Mouse (Mus musculus) ES-Bruce4 (cell line): Measurements from ENCODE around the gene Ralgps1. TPM values are rescaled to one million over a fixed set of nuclear protein-coding genes. Genes with fewer than 3 reads are reported as not detected.

ENCODE experiments used
- H3K27ac ChIP-seq: 2 replicates; pipeline ENCODE4 v1.5.1; 2012; ENCODE audit warnings: low read length, inconsistent platforms; ENCODE audit not compliant: insufficient read depth
- H3K27me3 ChIP-seq: 2 replicates; pipeline ENCODE4 v1.6.1; 2012; ENCODE audit warnings: mild to moderate bottlenecking, low read length, inconsistent platforms; ENCODE audit not compliant: control insufficient read depth, poor library complexity, insufficient read depth, severe bottlenecking
- H3K36me3 ChIP-seq: 2 replicates; pipeline ENCODE4 v1.6.1; 2012; ENCODE audit warnings: inconsistent platforms, mild to moderate bottlenecking, low read length, moderate library complexity; ENCODE audit not compliant: control insufficient read depth, poor library complexity, insufficient read depth, severe bottlenecking
- H3K4me1 ChIP-seq: one replicate; pipeline ENCODE4 v1.8.1; 2011; ENCODE audit warnings: low read length; ENCODE audit not compliant: control insufficient read depth, insufficient read depth
- H3K4me3 ChIP-seq: 2 replicates; pipeline ENCODE4 v1.5.1; 2011; ENCODE audit warnings: low read depth, mild to moderate bottlenecking, low read length
- H3K9ac ChIP-seq: 2 replicates; pipeline ENCODE4 v1.6.1; 2012; ENCODE audit warnings: low read depth, mild to moderate bottlenecking, inconsistent platforms; ENCODE audit not compliant: poor library complexity, severe bottlenecking
- H3K9me3 ChIP-seq: replicated peaks from 2 replicates; pipeline ENCODE4 v1.6.1; 2012; ENCODE audit warnings: mild to moderate bottlenecking, low read length, inconsistent platforms; ENCODE audit not compliant: control insufficient read depth, poor library complexity, insufficient read depth, severe bottlenecking
- CTCF ChIP-seq: IDR thresholded peaks from one replicate; pipeline ENCODE4 v1.8.1; 2011; ENCODE audit warnings: low read depth, low read length
- EP300 ChIP-seq: IDR thresholded peaks from 2 replicates; pipeline ENCODE4 v1.6.1; 2011; ENCODE audit warnings: low read depth, low read length; ENCODE audit not compliant: insufficient read depth
- POLR2A ChIP-seq: IDR thresholded peaks from one replicate; pipeline ENCODE4 v1.8.1; 2011; ENCODE audit warnings: low read length; ENCODE audit not compliant: insufficient read depth
- polyA plus RNA-seq: library from polyadenylated mRNA; stranded (reverse); fragments of >200 nt; gene quantifications from 2 replicates; pipeline ENCODE4 v1.2.4, GENCODE M21; 2011; ENCODE audit warnings: low read depth; ENCODE audit not compliant: missing spikeins, insufficient read depth, insufficient read length

The Ralgps1 gene
- polyA plus RNA-seq, 1 experiment = 17.0 TPM

- TF ChIP-seq EP300 (no peak), CTCF (no peak), POLR2A (no peak)
Observed at GRCm38 (mm10) chr2:33225921-33226320, 145.4 kb downstream of the Ralgps1 start.

GRCm38 (mm10) chr2:33223656-33224358 lies 147.5 kb downstream of the Ralgps1 start:
- Histone ChIP-seq H3K4me1 (no peaks in the 10 kb centered on the region), H3K9me3 (no peaks in the 10 kb centered on the region), H3K36me3 (no peaks in the 10 kb centered on the region), H3K27me3 (no peaks in the 10 kb centered on the region), H3K27ac (no peak overlapping the region), H3K4me3 (no peak overlapping the region), H3K9ac (no peak overlapping the region)
- TF ChIP-seq EP300 = no peak
- no peak for TF ChIP-seq CTCF
- TF ChIP-seq POLR2A = no peak

More at GRCm38 (mm10) chr2:33225921-33226320, 145.4 kb downstream of the Ralgps1 start:
- H3K36me3 ChIP-seq = no peaks in the 10 kb centered on the region
- no peaks in the 10 kb centered on the region for H3K4me1 ChIP-seq
- no peaks in the 10 kb centered on the region for H3K9me3 ChIP-seq
- no peaks in the 10 kb centered on the region for H3K27me3 ChIP-seq
- H3K27ac ChIP-seq = no peak overlapping the region
- H3K9ac ChIP-seq = no peak overlapping the region
- no peak overlapping the region for H3K4me3 ChIP-seq

GRCm38 (mm10) chr2:33222480-33222879 lies 148.8 kb downstream of the Ralgps1 start:
- Histone ChIP-seq H3K4me3 (no peak overlapping the region), H3K36me3 (no peaks in the 10 kb centered on the region), H3K27me3 (no peaks in the 10 kb centered on the region), H3K9ac (no peak overlapping the region), H3K9me3 (no peaks in the 10 kb centered on the region), H3K27ac (no peak overlapping the region), H3K4me1 (no peaks in the 10 kb centered on the region)
- TF ChIP-seq CTCF (no peak), EP300 (no peak), POLR2A (no peak)

- no peak overlapping the region for H3K27ac ChIP-seq
- no peaks in the 10 kb centered on the region for H3K36me3 ChIP-seq
Observed at GRCm38 (mm10) chr2:33221339-33221900, 149.9 kb downstream of the Ralgps1 start.

GRCm38 (mm10) chr2:33220674-33221338 lies 150.5 kb downstream of the Ralgps1 start:
- Histone ChIP-seq H3K4me1 (no peaks in the 10 kb centered on the region), H3K9ac (no peak overlapping the region), H3K36me3 (no peaks in the 10 kb centered on the region), H3K4me3 (no peak overlapping the region), H3K27ac (no peak overlapping the region), H3K9me3 (no peaks in the 10 kb centered on the region), H3K27me3 (no peaks in the 10 kb centered on the region)
- TF ChIP-seq CTCF (no peak), EP300 (no peak)

More at GRCm38 (mm10) chr2:33221339-33221900, 149.9 kb downstream of the Ralgps1 start:
- Histone ChIP-seq H3K27me3 (no peaks in the 10 kb centered on the region), H3K4me3 (no peak overlapping the region), H3K4me1 (no peaks in the 10 kb centered on the region), H3K9ac (no peak overlapping the region), H3K9me3 (no peaks in the 10 kb centered on the region)
- TF ChIP-seq POLR2A = no peak
- TF ChIP-seq EP300 = no peak
- TF ChIP-seq CTCF = no peak

- H3K4me1 ChIP-seq = no peaks in the 10 kb centered on the region
- H3K27me3 ChIP-seq = no peaks in the 10 kb centered on the region
- no peak for TF ChIP-seq POLR2A
- no peak for TF ChIP-seq CTCF
- TF ChIP-seq EP300 = no peak
- H3K27ac ChIP-seq = no peak overlapping the region
- no peaks in the 10 kb centered on the region for H3K36me3 ChIP-seq
- no peak overlapping the region for H3K4me3 ChIP-seq
- no peaks in the 10 kb centered on the region for H3K9me3 ChIP-seq
- no peak overlapping the region for H3K9ac ChIP-seq
Observed at GRCm38 (mm10) chr2:33220246-33220645, 151.0 kb downstream of the Ralgps1 start.
